Mouse (Mus musculus) brain, embryonic 14.5 days (tissue): ENCODE results near the gene Prpf31.

Experiments used
- CTCF ChIP-seq: fragments of 200-500 bp; IDR thresholded peaks from 2 replicates; pipeline ENCODE4 v1.5.1; 2012; ENCODE audit warnings: inconsistent platforms, mild to moderate bottlenecking, moderate library complexity, borderline replicate concordance; ENCODE audit not compliant: insufficient read depth, insufficient read length; ENCODE audit errors: extremely low read depth
- POLR2A ChIP-seq: fragments of 200-500 bp; IDR thresholded peaks from 2 replicates; pipeline ENCODE4 v1.6.1; 2012; ENCODE audit warnings: mild to moderate bottlenecking, inconsistent platforms, borderline replicate concordance; ENCODE audit not compliant: poor library complexity, insufficient read depth, insufficient read length, severe bottlenecking; ENCODE audit errors: extremely low read depth

- TF ChIP-seq POLR2A: no peak
- no peak for TF ChIP-seq CTCF
Measured at GRCm38 (mm10) chr7:3685400-3686187, 55.8 kb downstream of the Prpf31 start.
